Mouse (Mus musculus): Measurements from ENCODE around the gene Rsbn1l. TPM values are rescaled to one million over a fixed set of nuclear protein-coding genes. Genes with fewer than 3 reads are reported as not detected.

Rsbn1l gene
- polyA plus RNA-seq, 1 experiment from 2014 or later = 4.4 TPM

DNA sequence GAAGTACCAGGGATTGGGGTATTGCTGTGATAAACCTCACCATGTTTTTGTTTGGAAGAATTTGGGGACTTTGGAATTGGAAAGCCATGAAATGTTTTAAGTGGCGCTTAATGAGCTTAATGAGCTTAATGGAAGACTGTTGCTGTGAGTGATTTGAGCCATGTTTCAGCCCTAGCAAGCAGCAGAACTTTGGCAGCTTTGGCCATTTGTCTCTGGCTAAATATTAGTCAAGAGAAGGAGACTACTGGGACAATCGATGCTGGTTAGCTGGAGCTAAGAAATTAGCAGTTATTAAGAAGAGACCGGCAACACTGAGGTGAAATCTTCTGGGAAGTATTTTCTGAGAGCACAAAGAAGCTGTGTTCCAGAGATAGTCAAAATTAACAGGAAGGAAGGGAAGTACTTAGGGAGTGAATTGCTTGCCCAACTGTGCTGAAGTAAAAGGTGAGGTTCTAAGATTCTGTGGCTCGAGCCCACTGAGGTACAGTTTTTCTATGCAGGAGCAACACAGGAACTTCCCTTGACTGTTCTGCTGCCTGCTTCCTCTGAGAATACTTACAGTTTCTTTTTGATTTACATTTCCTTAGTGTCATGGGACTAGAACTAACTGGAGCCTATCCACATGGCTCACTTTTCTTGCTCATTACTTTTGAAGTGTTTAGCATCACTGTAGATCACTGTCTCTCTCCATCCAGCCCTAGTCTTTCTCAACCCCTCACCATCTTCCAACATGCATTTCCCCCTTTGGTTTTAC lies 91.8 kb downstream of the Rsbn1l start:
- Histone ChIP-seq H3K9ac (ENCODE audit: low read length) (no peak overlapping the region), H3K36me3 (ENCODE audit: control insufficient read depth, insufficient read depth, low read length) (no peaks in the 10 kb centered on the region), H3K4me2 (ENCODE audit: low read depth, low read length) (no peak overlapping the region), H3K27me3 (ENCODE audit: control insufficient read depth, insufficient read depth, low read depth, low read length) (no peaks in the 10 kb centered on the region), H3K9me3 (ENCODE audit: control insufficient read depth, low read length) (no peaks in the 10 kb centered on the region), H3K4me1 (replicated peaks; ENCODE audit: control insufficient read depth, insufficient read depth, low read length) (no peaks in the 10 kb centered on the region), H3K4me3 (ENCODE audit: low read length) (no peak overlapping the region), H3K27ac (ENCODE audit: low read length) (no peak overlapping the region)
- ATAC-seq (ENCODE audit: low read depth) = no peak
- WGBS = 72% methylated on average over 4 of the region's 4 CpGs

DNA sequence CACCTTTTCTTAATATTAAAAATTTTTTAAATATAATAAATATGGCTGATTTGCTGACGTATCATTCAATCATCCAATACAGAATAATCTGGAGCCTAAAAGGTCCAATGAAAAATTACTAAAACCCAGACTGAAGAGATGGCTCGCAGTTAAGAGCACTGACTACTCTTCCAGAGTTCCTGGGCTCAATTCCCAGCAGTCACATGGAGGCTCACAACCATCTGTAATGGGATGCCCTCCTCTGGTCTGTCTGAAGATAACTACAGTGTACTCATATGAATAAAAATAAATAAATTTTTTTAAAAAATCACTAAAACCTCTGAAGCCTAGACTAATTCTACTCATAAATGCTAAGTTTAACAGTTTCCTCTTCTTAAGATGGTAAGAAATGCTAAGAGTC lies 94.3 kb downstream of the Rsbn1l start:
- 87% methylated on average over 2 of the region's 2 CpGs for WGBS
- no peak overlapping the region for H3K27ac ChIP-seq (ENCODE audit: low read length)
- no peaks in the 10 kb centered on the region for H3K9me3 ChIP-seq (ENCODE audit: control insufficient read depth, low read length)
- H3K4me3 ChIP-seq (ENCODE audit: low read length) = no peak overlapping the region
- no peak overlapping the region for H3K9ac ChIP-seq (ENCODE audit: low read length)
- H3K4me2 ChIP-seq (ENCODE audit: low read depth, low read length) = no peak overlapping the region
- H3K4me1 ChIP-seq (replicated peaks; ENCODE audit: control insufficient read depth, insufficient read depth, low read length) = no peaks in the 10 kb centered on the region
- no peaks in the 10 kb centered on the region for H3K27me3 ChIP-seq (ENCODE audit: control insufficient read depth, insufficient read depth, low read depth, low read length)
- no peak for ATAC-seq (ENCODE audit: low read depth)
- no peaks in the 10 kb centered on the region for H3K36me3 ChIP-seq (ENCODE audit: control insufficient read depth, insufficient read depth, low read length)

DNA sequence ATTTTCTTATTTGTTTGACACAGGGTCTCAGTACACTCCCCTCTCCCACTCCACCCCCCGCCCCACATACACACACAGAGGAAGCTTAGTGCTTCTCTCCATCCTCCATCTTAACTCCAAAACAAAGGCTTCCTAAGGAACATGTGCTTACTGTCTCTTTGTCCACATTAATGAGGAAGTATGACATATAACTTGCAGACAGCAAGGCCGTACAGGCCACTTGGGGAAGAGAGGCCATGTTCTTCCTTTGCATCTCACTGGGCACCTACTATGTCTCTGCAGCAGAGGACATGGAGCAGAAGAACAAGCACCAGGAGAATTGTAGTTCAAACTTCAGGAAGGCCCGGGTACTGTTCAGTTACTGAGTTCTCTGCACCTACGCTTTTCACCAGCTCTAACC lies 95.6 kb downstream of the Rsbn1l start:
- Histone ChIP-seq H3K9me3 (ENCODE audit: control insufficient read depth, low read length) (no peaks in the 10 kb centered on the region), H3K27me3 (ENCODE audit: control insufficient read depth, insufficient read depth, low read depth, low read length) (no peaks in the 10 kb centered on the region), H3K9ac (ENCODE audit: low read length) (no peak overlapping the region), H3K27ac (ENCODE audit: low read length) (no peak overlapping the region), H3K36me3 (ENCODE audit: control insufficient read depth, insufficient read depth, low read length) (no peaks in the 10 kb centered on the region), H3K4me3 (ENCODE audit: low read length) (no peak overlapping the region), H3K4me1 (replicated peaks; ENCODE audit: control insufficient read depth, insufficient read depth, low read length) (no peaks in the 10 kb centered on the region), H3K4me2 (ENCODE audit: low read depth, low read length) (no peak overlapping the region)
- no peak for ATAC-seq (ENCODE audit: low read depth)
- 80% methylated on average over 4 of the region's 4 CpGs for WGBS

DNA sequence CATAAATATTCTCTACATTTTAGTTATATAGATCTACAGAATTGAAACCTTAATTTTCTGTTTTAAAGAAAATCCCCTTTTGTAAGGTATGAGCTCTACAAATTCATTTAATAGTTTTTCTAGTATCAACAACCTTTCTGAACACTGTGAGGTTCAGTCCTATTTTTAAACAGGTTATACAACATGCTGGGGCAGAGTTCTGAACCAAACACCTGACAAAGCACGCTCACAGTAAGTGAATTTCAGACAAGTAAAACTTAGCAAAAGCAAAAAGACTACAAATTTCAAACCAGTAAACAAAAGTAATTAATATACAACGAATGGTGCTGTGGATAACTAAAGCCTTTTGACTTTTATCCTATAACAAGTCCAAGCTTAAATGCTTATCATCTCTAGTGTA lies 97.8 kb downstream of the Rsbn1l start:
- Histone ChIP-seq H3K27ac (ENCODE audit: low read length) (no peak overlapping the region), H3K4me2 (ENCODE audit: low read depth, low read length) (no peak overlapping the region), H3K9me3 (ENCODE audit: control insufficient read depth, low read length) (no peaks in the 10 kb centered on the region), H3K4me3 (ENCODE audit: low read length) (no peak overlapping the region), H3K36me3 (ENCODE audit: control insufficient read depth, insufficient read depth, low read length) (no peaks in the 10 kb centered on the region), H3K9ac (ENCODE audit: low read length) (no peak overlapping the region), H3K27me3 (ENCODE audit: control insufficient read depth, insufficient read depth, low read depth, low read length) (no peaks in the 10 kb centered on the region), H3K4me1 (replicated peaks; ENCODE audit: control insufficient read depth, insufficient read depth, low read length) (no peaks in the 10 kb centered on the region)
- WGBS = 92% methylated on average over 2 of the region's 2 CpGs
- no peak for ATAC-seq (ENCODE audit: low read depth)

DNA sequence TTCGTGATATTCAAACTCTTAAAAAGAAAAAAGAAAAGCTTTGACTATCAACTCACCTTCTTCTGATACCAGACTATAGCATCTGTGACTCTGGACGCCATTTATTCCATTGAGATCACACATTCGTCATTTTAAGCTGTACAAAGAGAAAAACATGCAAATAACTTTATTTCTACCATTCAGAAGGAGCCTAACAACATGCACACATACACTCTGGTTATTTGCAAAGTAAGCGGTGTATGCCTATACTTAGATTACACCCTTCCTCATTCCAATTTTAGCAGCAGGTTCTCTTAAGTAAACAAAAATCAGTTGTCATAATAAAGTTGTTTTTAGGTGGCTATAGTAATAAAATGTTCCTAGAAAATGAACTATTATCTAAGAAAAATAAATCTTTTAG lies 101.1 kb downstream of the Rsbn1l start:
- Histone ChIP-seq H3K9ac (ENCODE audit: low read length) (no peak overlapping the region), H3K36me3 (ENCODE audit: control insufficient read depth, insufficient read depth, low read length) (no peaks in the 10 kb centered on the region), H3K27me3 (ENCODE audit: control insufficient read depth, insufficient read depth, low read depth, low read length) (no peaks in the 10 kb centered on the region), H3K4me1 (replicated peaks; ENCODE audit: control insufficient read depth, insufficient read depth, low read length) (no peaks in the 10 kb centered on the region), H3K4me2 (ENCODE audit: low read depth, low read length) (no peak overlapping the region), H3K4me3 (ENCODE audit: low read length) (no peak overlapping the region), H3K9me3 (ENCODE audit: control insufficient read depth, low read length) (no peaks in the 10 kb centered on the region), H3K27ac (ENCODE audit: low read length) (no peak overlapping the region)
- no peak for ATAC-seq (ENCODE audit: low read depth)
- 79% methylated on average over 4 of the region's 4 CpGs for WGBS

DNA sequence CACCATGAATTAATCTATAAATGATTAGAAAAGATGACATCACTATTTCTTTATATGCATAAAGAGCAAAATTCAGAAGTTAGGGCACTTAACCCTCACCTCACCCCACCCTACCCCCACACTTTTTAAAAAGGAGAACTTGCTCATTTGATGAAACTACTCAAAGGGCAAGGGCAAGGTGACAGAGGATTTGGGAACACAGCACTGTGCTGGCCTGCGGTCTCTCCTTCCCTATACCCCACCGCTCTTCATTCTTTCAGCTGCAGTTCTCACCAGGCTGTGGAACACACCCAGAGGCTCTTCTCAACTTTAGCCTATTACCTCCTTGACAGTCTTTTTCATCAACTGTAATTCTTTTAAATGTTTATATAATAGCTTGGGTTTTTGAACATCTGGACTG lies 109.2 kb downstream of the Rsbn1l start:
- Histone ChIP-seq H3K9me3 (ENCODE audit: control insufficient read depth, low read length) (no peaks in the 10 kb centered on the region), H3K4me3 (ENCODE audit: low read length) (no peak overlapping the region), H3K27me3 (ENCODE audit: control insufficient read depth, insufficient read depth, low read depth, low read length) (no peaks in the 10 kb centered on the region), H3K4me2 (ENCODE audit: low read depth, low read length) (no peak overlapping the region), H3K36me3 (ENCODE audit: control insufficient read depth, insufficient read depth, low read length) (no peaks in the 10 kb centered on the region), H3K4me1 (replicated peaks; ENCODE audit: control insufficient read depth, insufficient read depth, low read length) (no peaks in the 10 kb centered on the region), H3K9ac (ENCODE audit: low read length) (no peak overlapping the region), H3K27ac (ENCODE audit: low read length) (no peak overlapping the region)
- no peak for ATAC-seq (ENCODE audit: low read depth)
- WGBS = 88% methylated on average over 2 of the region's 2 CpGs

DNA sequence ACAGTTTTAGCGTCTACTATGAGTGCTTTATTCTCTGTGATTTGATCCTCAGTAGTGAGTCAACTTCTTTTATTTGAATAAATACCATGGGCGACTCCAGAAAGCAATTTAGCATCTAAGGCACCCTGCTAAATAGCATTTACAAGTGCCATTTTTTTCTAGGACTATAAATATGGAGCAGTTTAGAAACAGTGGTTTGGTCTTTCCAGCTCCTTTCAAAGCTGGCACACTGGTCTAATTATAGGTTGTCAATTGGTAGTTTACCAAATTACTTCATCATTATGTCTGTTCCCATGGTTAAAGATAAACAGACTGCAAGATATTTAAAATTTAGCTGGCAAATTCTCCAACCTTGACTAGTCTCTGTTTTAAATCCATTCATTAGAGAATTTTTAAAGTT lies 112.4 kb downstream of the Rsbn1l start:
- Histone ChIP-seq H3K9ac (ENCODE audit: low read length) (no peak overlapping the region), H3K9me3 (ENCODE audit: control insufficient read depth, low read length) (no peaks in the 10 kb centered on the region), H3K27ac (ENCODE audit: low read length) (no peak overlapping the region), H3K4me1 (replicated peaks; ENCODE audit: control insufficient read depth, insufficient read depth, low read length) (no peaks in the 10 kb centered on the region), H3K36me3 (ENCODE audit: control insufficient read depth, insufficient read depth, low read length) (no peaks in the 10 kb centered on the region), H3K4me2 (ENCODE audit: low read depth, low read length) (no peak overlapping the region), H3K27me3 (ENCODE audit: control insufficient read depth, insufficient read depth, low read depth, low read length) (no peaks in the 10 kb centered on the region), H3K4me3 (ENCODE audit: low read length) (no peak overlapping the region)
- ATAC-seq (ENCODE audit: low read depth) = no peak
- 73% methylated on average over 2 of the region's 2 CpGs for WGBS

DNA sequence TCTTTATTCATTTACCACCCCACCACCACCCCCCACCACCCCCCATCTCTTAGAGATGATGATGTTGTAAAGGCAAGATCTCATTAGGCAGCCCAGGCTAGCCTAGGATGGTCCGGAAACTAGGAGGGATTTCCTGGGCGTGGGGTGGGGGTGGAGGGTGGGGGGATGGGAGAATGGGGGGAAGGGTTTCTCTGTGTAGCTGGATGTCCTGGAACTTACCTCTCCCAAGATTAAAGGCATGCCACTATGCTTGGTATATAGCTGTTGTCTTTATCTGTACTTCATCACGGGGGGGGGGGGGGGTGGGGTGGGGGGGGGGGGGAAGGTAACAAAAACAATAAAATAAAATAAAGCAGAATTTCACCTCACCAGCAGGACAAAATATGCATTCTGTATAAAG lies 112.8 kb downstream of the Rsbn1l start:
- H3K9me3 ChIP-seq (ENCODE audit: control insufficient read depth, low read length) = no peaks in the 10 kb centered on the region
- no peak overlapping the region for H3K4me3 ChIP-seq (ENCODE audit: low read length)
- no peak overlapping the region for H3K27ac ChIP-seq (ENCODE audit: low read length)
- no peaks in the 10 kb centered on the region for H3K4me1 ChIP-seq (replicated peaks; ENCODE audit: control insufficient read depth, insufficient read depth, low read length)
- no peaks in the 10 kb centered on the region for H3K27me3 ChIP-seq (ENCODE audit: control insufficient read depth, insufficient read depth, low read depth, low read length)
- WGBS = 90% methylated on average over 2 of the region's 3 CpGs
- H3K9ac ChIP-seq (ENCODE audit: low read length) = no peak overlapping the region
- H3K36me3 ChIP-seq (ENCODE audit: control insufficient read depth, insufficient read depth, low read length) = no peaks in the 10 kb centered on the region
- no peak overlapping the region for H3K4me2 ChIP-seq (ENCODE audit: low read depth, low read length)
- no peak for ATAC-seq (ENCODE audit: low read depth)
